Comparison of ENCODE assay signal across 25 mouse cellular contexts in genomic region chr12:111912802-111913201, GRCm38 (mm10). TPM values are rescaled to one million over a fixed set of nuclear protein-coding genes. Genes with fewer than 3 reads are reported as not detected.
A peak's percentile ranks its signal among the peaks of the same experiment; 100 is the strongest.
DNase-seq lines count a peak whose midpoint lies in the region; ATAC-seq lines count a peak whose summit lies in the region.
"Had no signal": no experiment of that assay in that cellular context is flagged by ENCODE, and none has a peak within 500 bp of the region (broad histone marks: within the 10 kb centered on the region; RNA-seq: fewer than 3 reads in every experiment).

No protein-coding gene starts in this region.

- H3K27me3 ChIP-seq in lung, embryonic 15.5 days: no peaks in the 10 kb centered on the region
- H3K27me3 ChIP-seq: embryonic facial prominence, embryonic 15.5 days had no signal

- WGBS in lung, embryonic 15.5 days: 84% methylated on average over 7 of the region's 7 CpGs

- H3K4me1 ChIP-seq in lung, embryonic 15.5 days: peaks cover 32% of the 10 kb centered on the region; the same call in 1 of the 2 replicates

- no peaks in the 10 kb centered on the region for H3K36me3 ChIP-seq in lung, embryonic 15.5 days
- H3K36me3 ChIP-seq: embryonic facial prominence, embryonic 12.5 days; embryonic facial prominence, embryonic 15.5 days had no signal

- no peak for ATAC-seq in lung, embryonic 15.5 days (ENCODE audit: borderline replicate concordance, extremely low read depth, low FRiP score, low TSS enrichment)
- ATAC-seq: forebrain, embryonic 14.5 days; forebrain, postnatal 0 days; hindbrain, postnatal 0 days; Patski had no signal

- 0 out of 2 replicates have a peak overlapping the region, but pooled peaks have one; percentile 77 for H3K27ac ChIP-seq in lung, embryonic 15.5 days
- H3K27ac ChIP-seq: embryonic facial prominence, embryonic 12.5 days; embryonic facial prominence, embryonic 15.5 days; hindbrain, embryonic 14.5 days; hindbrain, postnatal 0 days had no signal

- H3K9me3 ChIP-seq in lung, embryonic 15.5 days: no peaks in the 10 kb centered on the region
- H3K9me3 ChIP-seq: embryonic facial prominence, embryonic 12.5 days; embryonic facial prominence, embryonic 15.5 days had no signal

- H3K4me3 ChIP-seq in lung, embryonic 15.5 days: no peak overlapping the region
- H3K4me3 ChIP-seq: embryonic facial prominence, embryonic 12.5 days; embryonic facial prominence, embryonic 15.5 days; gastrocnemius, adult 2 months had no signal

- no peak overlapping the region for H3K4me2 ChIP-seq in lung, embryonic 15.5 days
- H3K4me2 ChIP-seq: embryonic facial prominence, embryonic 12.5 days; embryonic facial prominence, embryonic 15.5 days; heart, embryonic 11.5 days; hindbrain, embryonic 14.5 days had no signal

- H3K9ac ChIP-seq in lung, embryonic 15.5 days: no peak overlapping the region
- H3K9ac ChIP-seq: embryonic facial prominence, embryonic 12.5 days; embryonic facial prominence, embryonic 15.5 days; forebrain, postnatal 0 days; hindbrain, embryonic 14.5 days had no signal

- no peak for DNase-seq in lung, adult 18-20 months
- peak; percentile 28 to 29 for DNase-seq in CD8-positive naive resting alpha-beta T cell, adult 2 months (ENCODE audit: low read depth in 2 of 2, low spot score in 2 of 2)
- peak; percentile 51 for DNase-seq in T-cell, adult 2 months (ENCODE audit: low spot score)
- DNase-seq in naive thymus-derived CD4-positive, alpha-beta T cell, adult 2 months (ENCODE audit: low read depth): peak; percentile 59
- DNase-seq in testis, postnatal 10 days (ENCODE audit: low spot score): no peak
- DNase-seq in urinary bladder, postnatal 4 days (ENCODE audit: low spot score in 2 of 2): no peak
- no peak for DNase-seq in gastrocnemius, postnatal 4 days (ENCODE audit: low spot score in 2 of 2)
- DNase-seq: adrenal gland, adult 2 months; adrenal gland, postnatal 14 days; cerebellum, adult 11 months; cerebellum, adult 2 months; cerebellum, adult 9-11 months; cerebellum, postnatal 25 days; forebrain, postnatal 0 days; gastrocnemius, adult 2 months; gastrocnemius, postnatal 14 days; heart, postnatal 36 days had no signal

RNA-seq across cellular contexts. Expression of gene Ppp1r13b, which starts 4.9 kb away (rescaled TPM):
- 23.1 and 25.6 TPM in 2 replicates for polyA plus RNA-seq in lung, embryonic 15.5 days (2015; fragmentation: Nextera tagmentation; extraction: Ambion mirVana)
- 10 to 100 TPM; 13.1 to 15.8 TPM for total RNA-seq in gastrocnemius, postnatal 4 days (2021)

RNA-seq across cellular contexts. Expression of gene Atp5mpl, which starts 54.0 kb away (rescaled TPM):
- polyA plus RNA-seq in lung, embryonic 15.5 days (2015; fragmentation: Nextera tagmentation; extraction: Ambion mirVana): 634 and 662 TPM in 2 replicates
- 100 to 1,000 TPM; 830 to 852 TPM for total RNA-seq in gastrocnemius, postnatal 4 days (2021)

RNA-seq across cellular contexts. Expression of gene Tdrd9, which starts 58.6 kb away (rescaled TPM):
- polyA plus RNA-seq in lung, embryonic 15.5 days (2015; fragmentation: Nextera tagmentation; extraction: Ambion mirVana): 0.06 TPM in 1 of 2 replicates, not detected in the other
- total RNA-seq in gastrocnemius, postnatal 4 days (2021): under 1 TPM; 0.44 to 0.49 TPM
- total RNA-seq: adrenal gland, postnatal 14 days had no signal
- polyA plus RNA-seq: adrenal gland, adult 2 months had no signal

Comparison
In these comparisons a context has a peak if more than half of its experiments do, and no peak if none do; other contexts are left out.
1. DNase-seq: peak in CD8-positive naive resting alpha-beta T cell, adult 2 months (2 of 2), T-cell, adult 2 months (single experiment) and naive thymus-derived CD4-positive, alpha-beta T cell, adult 2 months (single experiment); none in lung, adult 18-20 months (0 of 2), testis, postnatal 10 days (single experiment), urinary bladder, postnatal 4 days (0 of 2) and gastrocnemius, postnatal 4 days (0 of 2).